Mouse (Mus musculus): Measurements from ENCODE around the gene Msantd3. TPM values are rescaled to one million over a fixed set of nuclear protein-coding genes. Genes with fewer than 3 reads are reported as not detected.

Msantd3 gene
- 30.9 and 36.4 TPM in 2 replicates for polyA plus RNA-seq (2016; fragmentation: Nextera tagmentation; extraction: Ambion mirVana)

DNA sequence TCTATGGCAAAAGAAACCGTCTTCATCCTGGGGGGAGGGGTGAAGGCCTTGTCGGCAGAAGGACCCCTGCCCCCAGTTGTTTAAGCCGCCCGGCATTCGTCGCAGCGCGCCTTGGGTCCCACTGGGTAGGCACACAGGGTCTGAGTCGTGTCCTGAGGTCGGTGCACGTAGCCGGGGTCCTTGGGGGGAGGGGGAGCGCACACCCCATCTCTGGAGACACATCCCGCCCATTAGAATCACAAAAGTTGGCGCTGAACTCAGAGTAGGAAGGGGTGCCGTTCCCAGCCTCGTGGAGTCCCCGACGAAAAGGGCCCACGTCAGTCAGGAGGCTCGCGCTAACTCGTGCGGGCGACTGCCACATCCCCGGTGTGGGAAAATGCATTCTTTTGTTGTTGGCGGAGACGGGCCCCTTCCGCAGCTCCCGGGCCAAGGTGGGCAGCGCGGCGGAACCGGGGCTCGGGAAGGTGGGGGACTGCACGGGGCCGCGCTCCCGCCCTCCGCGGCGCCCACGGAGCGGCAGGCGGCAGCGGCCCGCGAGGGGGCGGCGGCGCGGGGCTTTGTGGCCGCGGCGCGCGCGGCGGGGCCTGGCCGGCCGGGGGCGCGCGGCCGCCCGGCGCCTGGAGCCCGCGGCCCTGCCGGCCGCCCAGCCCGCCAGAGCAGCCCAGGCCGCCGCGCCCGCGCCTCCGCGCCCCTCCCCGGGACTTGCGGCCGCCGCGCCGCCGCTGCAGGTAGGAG is at the start of gene Msantd3:
Gene Msantd3 (plus strand): TSS at position 95 of the 735 bp plus-strand sequence.
- H3K4me1 ChIP-seq (replicated peaks) = peaks cover 20% of the 10 kb centered on the region

DNA sequence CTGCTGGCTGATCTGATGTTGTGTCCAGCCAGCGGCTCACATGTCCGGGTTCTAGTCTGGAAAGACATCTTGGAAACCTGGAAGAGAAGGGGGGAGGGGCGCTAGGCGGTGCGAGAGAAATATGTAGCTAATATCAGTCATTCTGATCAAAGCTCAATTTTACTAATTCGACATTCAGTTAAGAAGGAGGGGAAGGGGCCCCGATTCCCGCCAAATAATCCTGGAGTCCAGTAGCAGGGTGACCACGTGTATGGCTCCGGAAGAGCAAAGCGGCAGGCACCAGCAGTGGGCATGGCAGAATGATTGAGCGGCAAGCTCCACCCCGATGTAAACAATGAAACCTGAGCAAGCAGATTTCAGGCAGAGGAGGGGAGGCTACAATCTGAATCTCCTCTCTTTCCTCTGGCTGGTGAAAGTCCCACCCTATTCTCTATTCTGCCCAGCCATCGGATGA is 48.4 kb upstream of the Msantd3 start:
- H3K27ac ChIP-seq = no peak overlapping the region
- peak overlapping the region; percentile 32 for H3K4me3 ChIP-seq (replicated peaks)
- H3K9ac ChIP-seq (replicated peaks) = no peak overlapping the region; the same call in 1 of the 2 replicates
- no peak for ATAC-seq (ENCODE audit: insufficient number of reproducible peaks, insufficient read depth, low FRiP score, low TSS enrichment, low read depth)
- no peaks in the 10 kb centered on the region for H3K27me3 ChIP-seq
- H3K9me3 ChIP-seq = no peaks in the 10 kb centered on the region
- no peaks in the 10 kb centered on the region for H3K36me3 ChIP-seq
- 15% methylated on average over 14 of the region's 14 CpGs for WGBS
- H3K4me1 ChIP-seq (replicated peaks) = 0 out of 2 replicates have a peak, but pooled peaks cover 3% of the 10 kb centered on the region
- H3K4me2 ChIP-seq = peak overlapping the region; percentile 54

More for the DNA sequence above, at the start of gene Msantd3:
- H3K27ac ChIP-seq = peak within 1 kb of the TSS; percentile 89
- peaks cover 25% of the 10 kb centered on the region; the same call in 1 of the 2 replicates for H3K27me3 ChIP-seq
- no peaks in the 10 kb centered on the region for H3K36me3 ChIP-seq
- H3K9me3 ChIP-seq = no peaks in the 10 kb centered on the region
- peak within 1 kb of the TSS; percentile 97 for H3K9ac ChIP-seq (replicated peaks)
- peak within 1 kb of the TSS; percentile 78 for H3K4me3 ChIP-seq (replicated peaks)
- H3K4me2 ChIP-seq = peak within 1 kb of the TSS; percentile 72
- under 1% methylated on average over 42 of the region's 86 CpGs for WGBS
- ATAC-seq (ENCODE audit: insufficient number of reproducible peaks, insufficient read depth, low FRiP score, low TSS enrichment, low read depth) = peak; percentile 64; the same call in 1 of the 2 replicates

- no peaks in the 10 kb centered on the region for H3K27me3 ChIP-seq
- WGBS = 72% methylated on average over 2 of the region's 2 CpGs
- ATAC-seq (ENCODE audit: insufficient number of reproducible peaks, insufficient read depth, low FRiP score, low TSS enrichment, low read depth) = no peak
These were observed 47.2 kb upstream of the Msantd3 start for GRCm38 (mm10) chr4:48492510-48492909.

DNA sequence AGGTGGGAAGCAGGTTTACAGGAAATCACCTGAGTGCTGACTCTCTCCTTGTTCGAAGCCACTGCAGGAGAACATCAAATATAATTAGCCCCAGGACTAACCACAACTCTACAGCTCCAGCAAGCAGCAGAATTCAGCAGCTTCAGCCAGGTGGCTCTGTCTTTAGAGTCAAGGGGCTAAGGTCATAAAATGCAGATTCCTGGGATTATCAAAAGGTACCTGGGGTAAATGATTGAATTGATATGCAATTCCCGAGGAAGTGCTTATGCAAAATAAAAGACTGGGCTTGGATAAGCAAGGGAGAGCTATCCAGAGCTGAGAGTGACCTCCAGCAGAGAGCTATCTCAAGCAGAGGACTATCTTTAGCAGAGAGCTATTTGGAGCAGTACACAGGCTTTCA is 28.9 kb upstream of the Msantd3 start:
- Histone ChIP-seq H3K9me3 (peaks cover 18% of the 10 kb centered on the region), H3K9ac (replicated peaks) (no peak overlapping the region), H3K4me1 (replicated peaks) (no peaks in the 10 kb centered on the region), H3K27me3 (no peaks in the 10 kb centered on the region), H3K27ac (no peak overlapping the region), H3K36me3 (no peaks in the 10 kb centered on the region), H3K4me3 (replicated peaks) (no peak overlapping the region), H3K4me2 (no peak overlapping the region)
- 23% methylated on average over 2 of the region's 2 CpGs for WGBS
- ATAC-seq (ENCODE audit: insufficient number of reproducible peaks, insufficient read depth, low FRiP score, low TSS enrichment, low read depth) = no peak

More at GRCm38 (mm10) chr4:48492510-48492909, 47.2 kb upstream of the Msantd3 start:
- Histone ChIP-seq H3K9me3 (no peaks in the 10 kb centered on the region), H3K4me1 (replicated peaks) (0 out of 2 replicates have a peak, but pooled peaks cover 3% of the 10 kb centered on the region), H3K27ac (no peak overlapping the region), H3K4me2 (no peak overlapping the region), H3K9ac (replicated peaks) (no peak overlapping the region), H3K4me3 (replicated peaks) (no peak overlapping the region), H3K36me3 (no peaks in the 10 kb centered on the region)

- 89% methylated on average over 1 of the region's 1 CpGs for WGBS
- no peaks in the 10 kb centered on the region for H3K9me3 ChIP-seq
- ATAC-seq (ENCODE audit: insufficient number of reproducible peaks, insufficient read depth, low FRiP score, low TSS enrichment, low read depth) = no peak
- H3K4me1 ChIP-seq (replicated peaks) = no peaks in the 10 kb centered on the region
- no peak overlapping the region for H3K27ac ChIP-seq
- H3K4me2 ChIP-seq = no peak overlapping the region
- no peaks in the 10 kb centered on the region for H3K36me3 ChIP-seq
- H3K9ac ChIP-seq (replicated peaks) = no peak overlapping the region
- no peak overlapping the region for H3K4me3 ChIP-seq (replicated peaks)
- no peaks in the 10 kb centered on the region for H3K27me3 ChIP-seq
These were observed 10.2 kb upstream of the Msantd3 start for GRCm38 (mm10) chr4:48529559-48529958.

DNA sequence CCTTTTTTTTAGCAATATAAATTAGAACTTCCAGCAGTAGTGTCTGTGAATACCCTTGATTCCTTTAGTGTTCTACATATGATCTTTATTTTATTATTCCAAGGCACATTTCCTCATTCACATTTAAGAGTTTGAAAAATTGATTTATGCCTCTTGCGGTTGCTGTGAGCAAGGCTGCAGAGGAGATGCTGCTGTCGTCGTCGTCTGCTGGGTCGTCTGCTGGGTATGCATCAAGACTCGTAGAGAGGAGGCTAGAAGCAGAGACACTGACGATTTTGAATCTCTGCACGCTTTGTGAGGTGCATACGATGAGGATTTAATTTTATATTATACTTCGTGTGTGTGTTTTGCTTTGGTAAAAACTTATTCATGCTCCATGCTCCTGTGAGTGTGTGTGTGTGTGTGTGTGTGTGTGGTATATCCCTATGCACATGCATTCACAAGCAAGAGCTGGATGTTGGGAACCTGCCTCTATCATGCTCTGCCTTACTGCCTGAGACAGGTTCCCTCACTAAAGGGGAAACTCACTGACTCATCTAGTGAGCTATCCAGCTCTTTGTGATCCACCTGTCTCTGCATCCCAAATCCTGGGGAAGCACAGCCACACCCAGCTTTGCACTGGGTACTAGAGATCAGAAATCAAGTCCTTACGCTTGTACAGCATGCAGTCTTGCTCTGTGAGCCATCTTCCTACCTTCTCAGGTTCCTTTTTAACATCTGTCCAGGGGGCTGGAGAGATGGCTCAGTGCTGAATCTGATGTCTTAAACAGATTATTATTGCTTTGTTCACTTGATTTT is 7.7 kb upstream of the Msantd3 start:
- no peaks in the 10 kb centered on the region for H3K9me3 ChIP-seq
- no peak overlapping the region for H3K4me3 ChIP-seq (replicated peaks)
- H3K4me1 ChIP-seq (replicated peaks) = no peaks in the 10 kb centered on the region
- H3K27me3 ChIP-seq = no peaks in the 10 kb centered on the region
- WGBS = 79% methylated on average over 11 of the region's 11 CpGs
- no peaks in the 10 kb centered on the region for H3K36me3 ChIP-seq
- no peak overlapping the region for H3K4me2 ChIP-seq
- H3K27ac ChIP-seq = no peak overlapping the region
- no peak for ATAC-seq (ENCODE audit: insufficient number of reproducible peaks, insufficient read depth, low FRiP score, low TSS enrichment, low read depth)
- H3K9ac ChIP-seq (replicated peaks) = no peak overlapping the region

DNA sequence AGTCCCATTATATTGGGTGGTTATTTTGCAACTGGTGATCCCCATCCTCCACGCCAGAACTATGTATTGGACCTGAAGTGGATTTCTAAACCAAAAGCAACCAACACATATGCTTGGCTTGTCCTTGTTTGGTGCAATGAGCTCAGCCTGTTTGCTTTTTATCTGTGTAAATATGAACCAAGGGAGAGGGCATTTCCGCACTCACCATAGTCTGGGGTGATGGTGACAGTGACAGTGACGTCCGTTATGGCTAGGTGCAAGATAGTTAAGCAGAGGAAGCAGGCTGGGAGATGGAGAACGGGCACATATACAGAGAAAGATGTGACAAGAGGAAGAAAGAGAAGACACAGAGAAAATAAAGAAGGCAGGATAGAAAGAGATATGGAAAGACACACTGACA is 3.5 kb upstream of the Msantd3 start:
- no peak overlapping the region for H3K4me2 ChIP-seq
- no peak overlapping the region for H3K4me3 ChIP-seq (replicated peaks)
- no peaks in the 10 kb centered on the region for H3K9me3 ChIP-seq
- no peaks in the 10 kb centered on the region for H3K27me3 ChIP-seq
- no peaks in the 10 kb centered on the region for H3K4me1 ChIP-seq (replicated peaks)
- WGBS = 84% methylated on average over 5 of the region's 5 CpGs
- H3K27ac ChIP-seq = no peak overlapping the region
- ATAC-seq (ENCODE audit: insufficient number of reproducible peaks, insufficient read depth, low FRiP score, low TSS enrichment, low read depth) = no peak
- H3K36me3 ChIP-seq = no peaks in the 10 kb centered on the region
- no peak overlapping the region for H3K9ac ChIP-seq (replicated peaks)

- H3K9me3 ChIP-seq = no peaks in the 10 kb centered on the region
- peaks cover 7% of the 10 kb centered on the region for H3K4me1 ChIP-seq (replicated peaks)
- no peak overlapping the region for H3K4me2 ChIP-seq
- no peak for ATAC-seq (ENCODE audit: insufficient number of reproducible peaks, insufficient read depth, low FRiP score, low TSS enrichment, low read depth)
- 0 out of 2 replicates have a peak, but pooled peaks cover 2% of the 10 kb centered on the region for H3K27me3 ChIP-seq
- WGBS = 81% methylated on average over 5 of the region's 5 CpGs
- H3K9ac ChIP-seq (replicated peaks) = no peak overlapping the region
- H3K36me3 ChIP-seq = no peaks in the 10 kb centered on the region
- no peak overlapping the region for H3K4me3 ChIP-seq (replicated peaks)
- no peak overlapping the region for H3K27ac ChIP-seq
These were observed 2.7 kb upstream of the Msantd3 start for GRCm38 (mm10) chr4:48537024-48537423.

- ATAC-seq (ENCODE audit: insufficient number of reproducible peaks, insufficient read depth, low FRiP score, low TSS enrichment, low read depth) = no peak
- Histone ChIP-seq H3K9me3 (no peaks in the 10 kb centered on the region), H3K9ac (replicated peaks) (no peak overlapping the region), H3K4me1 (replicated peaks) (peaks cover 19% of the 10 kb centered on the region), H3K27me3 (peaks cover 13% of the 10 kb centered on the region; the same call in 1 of the 2 replicates), H3K36me3 (no peaks in the 10 kb centered on the region), H3K4me2 (no peak overlapping the region), H3K4me3 (replicated peaks) (no peak overlapping the region), H3K27ac (no peak overlapping the region)
- 89% methylated on average over 2 of the region's 2 CpGs for WGBS
These were observed 1.2 kb upstream of the Msantd3 start for GRCm38 (mm10) chr4:48538581-48538980.

- Histone ChIP-seq H3K36me3 (no peaks in the 10 kb centered on the region), H3K27me3 (peaks cover 31% of the 10 kb centered on the region), H3K9ac (replicated peaks) (peak overlapping the region; percentile 97), H3K4me3 (replicated peaks) (peak overlapping the region; percentile 78), H3K9me3 (no peaks in the 10 kb centered on the region), H3K4me2 (peak overlapping the region; percentile 72), H3K27ac (peak overlapping the region; percentile 89), H3K4me1 (replicated peaks) (peaks cover 25% of the 10 kb centered on the region)
- peak; percentile 46; the same call in 1 of the 2 replicates for ATAC-seq (ENCODE audit: insufficient number of reproducible peaks, insufficient read depth, low FRiP score, low TSS enrichment, low read depth)
- WGBS = under 1% methylated on average over 24 of the region's 50 CpGs
These were observed 909 bp downstream of the Msantd3 start for GRCm38 (mm10) chr4:48540576-48541111.

Measured in limb, embryonic 12.5 days (tissue).